Mouse (Mus musculus): ENCODE results near the gene Sec11a.
A peak's percentile ranks its signal among the peaks of the same experiment; 100 is the strongest.
"Not testable (repeated sequence)": the region's sequence is repeated elsewhere in the genome, so short reads cannot be mapped to it uniquely, and the experiment has no call there.

Sec11a gene

DNA sequence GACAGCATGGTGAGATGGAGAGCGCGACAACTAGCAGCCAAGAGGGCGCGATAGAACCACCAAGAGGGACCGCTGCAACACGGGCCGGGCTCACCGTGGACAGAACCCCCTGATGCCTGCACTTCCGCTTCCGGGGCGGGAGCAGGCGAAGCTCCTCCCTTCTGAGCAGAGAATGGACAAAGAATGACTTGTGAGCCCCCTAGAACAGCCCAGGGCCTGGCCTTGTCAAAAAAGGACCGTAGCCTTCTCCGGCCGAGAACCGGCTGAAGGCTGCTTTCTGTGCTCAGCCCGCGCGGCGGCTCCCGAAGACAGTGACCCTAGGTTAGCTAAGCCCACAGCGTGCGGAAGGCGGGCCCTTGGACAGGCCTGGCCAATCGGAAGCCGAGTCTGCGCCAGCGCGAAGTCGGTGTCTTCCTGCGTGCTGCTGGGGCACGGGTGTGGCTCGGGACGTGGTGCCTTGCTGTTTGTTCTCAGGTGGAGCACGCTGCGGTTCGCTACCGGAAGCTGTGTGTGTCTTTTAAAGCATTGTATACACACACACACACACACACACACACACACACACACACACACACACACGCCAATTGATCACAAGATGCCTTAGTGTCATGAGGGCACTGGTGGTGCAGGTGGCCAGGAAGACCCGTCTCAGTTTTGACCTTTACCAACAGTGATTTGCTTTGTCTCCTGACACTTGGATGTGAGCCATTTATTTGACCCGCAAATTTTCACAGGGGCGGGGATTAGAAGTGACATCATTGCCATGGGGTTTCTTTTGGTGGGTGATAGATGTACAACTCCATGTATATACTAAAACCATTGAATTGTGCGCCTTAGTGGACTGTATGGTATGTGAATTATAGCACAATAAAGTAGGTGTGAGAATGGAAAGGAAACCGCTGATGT lies at the start of gene Sec11a:
Sec11a (minus strand) TSS at position 336 of the 906 bp plus-strand sequence.
- peak; percentile 94 for DNase-seq (ENCODE audit: low spot score)

DNA sequence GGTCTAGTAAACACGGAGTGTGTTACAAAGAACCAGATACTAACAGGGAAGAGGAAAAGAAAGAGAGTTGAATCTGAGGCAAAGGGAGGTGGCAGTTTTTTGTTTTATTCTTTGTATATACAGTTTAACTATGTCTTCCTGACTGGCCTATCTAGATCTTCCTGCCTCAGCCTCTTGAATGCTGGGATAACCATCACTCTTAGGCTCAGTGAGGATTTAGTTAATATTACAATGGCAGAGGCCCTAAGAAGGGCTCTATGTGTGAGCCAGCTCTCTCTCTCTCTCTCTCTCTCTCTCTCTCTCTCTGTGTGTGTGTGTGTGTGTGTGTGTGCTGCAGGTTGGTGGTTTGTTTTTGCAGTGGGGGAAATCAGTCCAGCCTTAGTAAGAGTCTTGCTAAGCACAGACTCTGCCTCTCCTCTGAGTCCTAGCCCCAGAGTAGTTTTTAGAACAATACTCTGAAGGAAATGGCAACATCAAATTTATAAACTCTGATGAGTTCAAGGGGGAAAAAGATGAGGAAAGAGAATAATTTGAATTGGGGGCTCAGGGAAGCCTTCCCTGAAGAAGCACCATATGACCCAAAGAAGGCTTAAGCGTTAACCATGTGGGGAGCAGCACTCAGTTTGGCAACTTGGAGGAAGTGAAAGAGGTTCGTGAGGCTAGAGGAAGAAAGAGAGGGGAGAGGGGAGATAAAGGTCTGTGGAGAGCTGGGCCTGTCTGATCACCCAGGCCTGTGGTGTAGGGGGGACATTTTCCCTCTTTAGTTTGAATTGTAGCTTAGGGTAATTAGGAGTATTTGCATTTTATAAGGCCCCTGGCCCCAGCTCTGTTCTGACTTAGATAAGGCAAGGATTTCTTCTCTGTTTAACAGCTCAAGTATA lies 47.9 kb upstream of the Sec11a start:
- DNase-seq (ENCODE audit: low spot score): no peak

DNA sequence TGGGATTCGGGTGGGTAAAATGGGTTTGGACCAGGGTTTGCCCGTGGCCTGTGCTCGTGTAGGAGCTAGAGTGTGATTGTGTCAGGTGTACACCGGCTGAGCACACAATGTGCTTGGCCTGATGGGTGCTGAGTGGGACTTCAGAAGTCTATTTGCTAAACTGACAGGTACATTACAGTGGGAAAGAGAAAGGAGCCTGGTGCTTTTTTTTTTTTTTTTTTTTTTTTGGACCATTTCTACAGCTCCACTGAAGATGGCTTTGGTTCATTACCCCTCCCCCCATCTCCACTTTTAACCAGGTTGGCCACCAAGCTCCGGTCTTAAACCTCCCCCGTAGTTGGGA lies 47.1 kb upstream of the Sec11a start:
- no peak for DNase-seq (ENCODE audit: low spot score)

DNA sequence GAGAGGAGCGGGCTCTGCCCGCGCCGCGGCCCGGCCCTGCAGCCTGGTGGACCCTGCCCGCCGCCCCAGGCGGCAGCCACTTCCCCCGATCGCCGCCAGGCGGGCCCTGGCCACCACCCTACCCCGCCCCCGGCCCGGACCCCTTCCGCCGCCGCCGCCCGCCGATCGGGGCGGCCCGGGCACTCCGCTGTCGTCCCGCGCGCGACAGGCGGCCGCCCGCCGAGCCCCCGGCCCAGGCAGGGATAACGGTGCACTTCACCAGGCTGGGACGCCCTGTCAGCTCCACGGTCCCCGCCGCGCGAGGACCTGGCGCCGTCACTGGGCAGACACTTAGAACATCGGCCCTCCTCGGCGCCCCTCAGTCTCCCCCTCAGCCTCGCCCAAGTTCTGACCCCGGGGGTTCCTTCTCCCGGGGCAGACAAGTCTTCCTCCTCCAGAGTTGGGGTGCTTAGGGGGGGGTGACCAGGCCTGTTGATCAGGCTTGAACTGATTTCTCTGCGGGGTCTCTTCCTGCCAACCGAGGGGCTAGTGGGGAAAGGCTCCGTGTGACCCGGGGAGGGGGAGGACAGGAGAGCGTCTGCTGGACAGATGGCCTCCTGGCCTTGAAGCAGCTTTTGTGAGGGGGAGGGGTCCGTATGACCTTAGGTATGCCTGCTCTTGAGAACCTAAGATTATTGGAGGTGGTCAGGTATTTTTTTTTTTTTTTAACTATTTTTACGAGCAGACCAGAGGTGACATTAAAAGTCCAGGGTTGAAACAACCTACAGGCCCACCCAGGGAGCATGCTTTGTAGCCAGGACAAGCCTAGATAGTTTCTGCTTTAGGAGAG lies 46.5 kb upstream of the Sec11a start:
- DNase-seq (ENCODE audit: low spot score): no peak

DNA sequence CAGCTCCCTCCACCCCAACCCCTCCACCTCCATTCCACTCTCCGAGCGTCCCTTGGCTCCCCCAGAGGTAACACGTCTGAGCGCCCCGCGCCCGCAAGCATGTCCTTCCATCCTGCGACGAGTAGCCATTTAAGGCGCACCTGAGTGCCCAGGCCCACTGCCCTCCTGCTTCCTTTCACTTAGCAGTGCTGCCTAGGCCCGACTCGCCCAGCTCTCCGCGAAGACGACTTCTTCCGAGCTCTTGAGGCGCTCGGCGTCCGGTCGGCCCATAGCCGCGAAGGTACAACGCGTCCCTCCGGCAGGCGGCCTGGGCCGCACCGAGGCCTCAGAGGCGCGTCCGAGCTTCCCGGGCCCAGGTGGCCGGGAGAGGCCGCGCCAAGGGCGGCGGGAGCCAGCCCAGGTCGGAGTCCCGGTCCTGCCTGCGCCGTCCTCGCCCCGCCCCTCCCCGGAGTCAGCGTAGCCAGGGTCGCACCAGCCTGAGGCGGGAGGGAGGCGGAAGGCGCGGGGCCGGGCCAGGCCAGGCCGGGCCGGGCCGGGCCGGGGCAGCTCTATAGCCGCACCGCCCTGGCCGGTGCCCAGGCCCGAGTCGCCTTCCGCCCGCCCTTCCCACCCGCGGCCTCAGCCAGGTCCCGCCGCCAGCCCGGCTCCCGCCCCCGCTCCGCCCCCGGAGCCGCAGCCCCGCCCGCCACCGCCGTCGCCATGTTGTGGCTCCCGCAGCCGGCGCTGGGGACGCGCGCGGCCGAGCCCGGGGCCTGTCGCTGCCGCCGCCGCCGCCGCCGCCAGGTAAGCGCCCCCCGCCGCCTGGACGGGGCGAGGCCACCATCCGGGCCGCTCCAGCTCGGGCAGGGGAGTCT lies 45.6 kb upstream of the Sec11a start, which contains the start of gene Zfp592:
Zfp592 (plus strand) TSS at position 702 of the 854 bp plus-strand sequence.
- peak; percentile 78 for DNase-seq (ENCODE audit: low spot score)

DNA sequence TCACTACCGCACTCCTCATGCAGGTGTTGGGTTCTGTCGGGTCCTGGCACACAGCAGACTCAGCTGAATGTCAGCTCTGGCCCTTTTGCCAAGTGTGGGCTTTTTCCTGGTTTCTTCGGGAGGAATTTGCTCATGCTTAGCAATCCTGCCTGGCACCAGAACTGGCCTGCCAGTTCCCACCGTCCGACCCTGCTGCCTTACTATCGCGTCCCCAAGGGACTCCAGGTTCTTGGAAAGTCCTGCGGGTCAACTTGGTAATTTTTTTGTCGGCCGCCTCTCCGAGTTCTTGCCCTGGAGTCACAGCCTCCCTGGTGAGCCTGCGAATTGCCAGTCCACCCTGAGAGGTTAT lies 45.0 kb upstream of the Sec11a start:
- no peak for DNase-seq (ENCODE audit: low spot score)

DNA sequence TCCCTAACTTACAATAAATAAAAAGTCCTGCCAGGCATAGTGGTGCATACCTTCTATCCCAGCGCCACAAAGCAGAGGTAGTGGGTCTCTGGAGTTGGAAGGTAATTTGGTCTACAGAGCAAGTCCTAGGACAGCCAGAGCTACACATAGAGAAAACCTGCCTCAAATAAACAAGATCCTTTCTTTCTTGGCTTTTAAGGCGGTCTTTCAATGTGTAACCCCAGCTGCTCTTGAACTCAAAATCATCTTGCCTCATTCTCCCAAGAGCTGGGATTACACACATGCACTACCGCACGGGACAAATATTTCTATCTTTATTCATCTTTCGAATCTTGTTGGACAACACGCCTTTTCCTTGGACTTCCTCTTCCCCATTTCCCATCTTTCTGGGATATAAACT lies 44.5 kb upstream of the Sec11a start:
- no peak for DNase-seq (ENCODE audit: low spot score)

DNA sequence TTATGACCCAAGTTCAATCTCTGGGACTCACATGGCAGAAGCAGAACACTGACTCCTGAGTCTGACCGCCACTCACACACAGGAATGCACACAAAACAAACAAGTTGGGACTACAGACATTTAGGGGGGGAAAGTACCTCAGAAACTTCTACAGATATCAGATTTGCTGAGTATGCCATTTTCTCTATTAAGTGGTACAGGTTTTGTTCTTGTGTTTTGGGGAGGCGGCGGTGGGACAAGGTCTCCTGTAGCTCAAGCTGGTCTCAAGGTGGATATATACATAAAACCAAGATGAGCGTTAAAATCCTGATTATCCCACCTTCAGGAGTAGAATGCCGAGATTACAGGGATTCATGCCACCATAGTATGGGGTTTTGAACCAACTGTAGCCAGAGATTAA lies 44.0 kb upstream of the Sec11a start:
- no peak for DNase-seq (ENCODE audit: low spot score)

DNA sequence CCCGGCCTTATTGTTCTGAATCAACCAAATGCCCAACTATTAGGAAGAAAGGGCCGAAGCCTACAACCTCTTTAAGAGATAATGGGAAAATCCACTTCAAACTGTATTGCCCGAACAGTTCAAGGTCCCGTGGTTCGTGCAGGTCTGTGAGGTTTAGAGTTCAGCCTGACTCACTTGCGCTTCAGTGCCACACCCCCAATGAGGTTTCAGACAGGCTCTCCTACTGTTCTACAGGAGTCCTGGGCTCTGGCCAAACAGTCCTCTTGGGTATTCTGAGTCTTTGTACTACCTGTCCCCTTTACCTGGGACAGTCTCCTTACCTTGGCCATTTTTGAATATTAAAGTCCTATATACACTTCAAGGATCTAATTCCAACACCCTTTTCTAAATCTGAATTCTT lies 42.7 kb upstream of the Sec11a start:
- no peak for DNase-seq (ENCODE audit: low spot score)

DNA sequence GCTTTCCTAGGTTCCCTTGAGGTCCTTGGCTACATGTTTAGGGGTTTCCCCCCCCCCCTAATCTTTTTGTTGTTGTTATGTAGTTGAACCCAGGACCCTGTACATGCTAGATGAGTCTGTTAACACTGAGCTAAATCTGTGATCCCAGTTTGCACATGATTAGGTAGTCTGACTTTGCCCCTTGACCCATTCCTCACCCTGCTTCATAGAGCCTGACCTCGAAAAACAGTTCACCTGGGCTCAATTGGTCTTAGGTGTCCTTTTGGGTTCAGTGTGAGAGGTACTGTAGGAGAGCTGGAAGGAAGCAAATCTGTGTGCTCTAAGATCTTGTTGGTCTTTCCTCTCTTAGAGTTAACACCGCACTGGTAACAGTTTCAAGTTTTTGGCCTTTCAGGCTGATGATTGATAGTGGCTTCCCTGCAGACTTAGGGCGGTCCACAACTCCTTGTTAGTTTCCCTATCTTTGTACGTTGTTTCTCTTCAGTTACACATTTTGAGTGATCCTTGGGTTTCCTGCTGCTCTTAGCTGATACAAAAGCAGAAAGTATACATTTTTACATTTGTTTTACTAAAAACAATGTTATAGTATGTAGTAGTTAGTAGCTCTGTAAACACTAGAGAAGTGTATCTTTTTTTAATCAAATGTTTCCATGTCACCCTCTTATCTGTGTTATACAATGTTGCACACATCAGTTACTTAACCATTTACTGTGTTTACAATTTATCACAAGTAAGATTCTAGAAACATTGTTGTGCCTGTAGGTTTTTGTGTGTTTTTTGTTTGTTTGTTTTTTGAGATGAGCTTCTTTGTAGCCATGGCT lies 40.4 kb upstream of the Sec11a start:
- DNase-seq (ENCODE audit: low spot score): no peak

DNA sequence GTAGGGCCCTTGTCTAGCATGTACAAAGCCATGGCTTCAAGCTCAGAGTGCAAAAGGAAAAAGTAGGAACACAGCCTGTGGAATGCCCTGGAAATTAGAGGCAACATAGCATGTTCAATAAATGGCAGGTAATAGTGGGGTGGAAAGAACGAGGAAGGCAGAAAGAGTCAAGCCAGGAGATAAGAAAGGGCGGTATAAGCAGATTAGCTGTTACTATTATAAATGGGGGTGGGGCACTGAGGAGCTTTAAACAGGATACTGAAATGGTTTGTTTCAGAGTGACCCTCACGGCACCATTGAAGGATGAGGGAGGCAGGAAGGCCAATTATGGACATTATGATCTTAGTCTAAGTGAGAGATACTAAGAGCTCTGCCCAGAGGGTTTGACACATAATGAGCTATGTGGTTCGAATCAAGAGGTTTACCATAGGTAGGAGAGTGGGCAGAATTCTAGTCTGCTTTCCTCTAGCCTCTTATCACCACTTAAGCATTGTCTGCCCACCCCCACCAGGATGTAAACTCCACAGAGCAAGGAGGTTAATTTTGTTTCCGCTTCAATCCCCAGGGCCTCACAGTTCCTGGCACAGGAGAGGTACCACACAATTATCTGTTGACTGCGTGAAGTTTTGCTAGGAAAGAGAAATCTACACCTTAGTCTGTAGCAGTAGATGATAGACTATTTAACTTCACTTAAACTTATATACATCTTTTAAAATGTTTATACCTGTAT lies 39.0 kb upstream of the Sec11a start:
- DNase-seq (ENCODE audit: low spot score): no peak

DNA sequence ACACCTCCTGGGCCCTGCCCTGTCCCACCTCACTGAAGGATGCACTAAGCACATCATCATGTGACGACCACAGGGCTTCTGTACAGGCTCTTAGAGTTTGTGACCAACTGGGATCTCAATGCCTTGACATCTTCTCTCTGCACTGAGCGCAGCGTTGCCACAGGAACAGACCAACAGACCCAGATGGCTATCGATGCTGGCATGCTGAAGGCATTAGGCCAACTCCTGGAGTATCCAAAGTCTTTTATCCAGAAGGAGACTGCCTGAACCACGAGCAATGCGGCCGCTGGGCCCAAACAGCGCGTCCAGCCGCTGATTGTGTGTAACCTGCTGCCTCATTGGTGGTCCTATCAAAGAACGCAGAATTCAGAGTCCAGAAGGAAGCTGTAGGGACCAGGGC lies 33.0 kb upstream of the Sec11a start:
- DNase-seq (ENCODE audit: low spot score): no peak

DNA sequence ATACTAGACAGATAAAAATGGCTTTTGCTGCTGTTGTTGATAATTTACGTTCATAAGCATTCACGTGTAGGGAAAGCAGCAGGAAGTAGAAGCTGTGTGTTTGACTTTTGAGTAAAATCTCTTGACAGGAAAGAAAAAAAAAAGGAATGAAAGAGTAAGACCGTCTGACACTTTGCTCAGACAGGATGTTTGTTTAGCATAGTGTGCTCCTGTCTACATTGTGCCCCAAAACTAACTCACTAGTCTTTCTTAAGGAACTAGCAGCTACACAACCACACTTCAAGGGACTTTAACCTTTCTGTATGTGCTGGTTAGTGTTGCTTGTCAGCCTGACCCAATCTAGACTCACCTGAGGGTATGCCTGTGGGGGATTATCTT lies 26.0 kb upstream of the Sec11a start:
- not testable (repeated sequence) for DNase-seq (ENCODE audit: low spot score)

DNA sequence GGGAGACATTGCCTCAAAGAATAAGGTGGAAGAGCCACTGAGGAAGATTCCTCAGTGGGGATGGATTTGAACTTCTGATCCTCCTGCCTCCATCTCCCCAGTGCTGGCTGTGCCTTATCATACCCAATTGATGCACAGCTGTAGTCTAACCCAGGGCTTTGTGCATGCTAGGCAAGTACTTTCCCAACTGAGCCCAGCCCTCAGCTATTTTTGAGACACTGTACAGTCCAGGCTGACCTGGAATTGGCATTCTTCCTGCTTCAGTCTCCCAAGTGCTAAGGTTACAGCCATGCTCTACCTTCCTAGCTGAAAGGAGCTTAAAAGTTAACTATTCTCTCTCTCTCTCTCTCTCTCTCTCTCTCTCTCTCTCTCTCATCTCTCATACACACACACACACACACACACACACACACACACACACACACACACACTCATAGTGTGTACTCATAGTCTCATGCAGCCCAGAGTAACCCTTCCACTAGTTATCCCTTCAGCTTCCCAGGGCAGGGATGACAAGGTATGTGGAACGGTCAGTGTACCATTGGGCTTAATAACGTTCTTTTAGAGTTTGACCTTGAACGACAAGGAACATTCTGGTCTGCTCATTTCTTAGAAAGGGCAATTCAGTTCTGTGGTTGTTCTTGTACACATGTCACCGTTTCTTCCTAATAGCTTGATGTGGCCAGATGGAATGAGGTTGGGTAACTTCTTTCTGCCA lies 25.5 kb upstream of the Sec11a start:
- not testable (repeated sequence) for DNase-seq (ENCODE audit: low spot score)

DNA sequence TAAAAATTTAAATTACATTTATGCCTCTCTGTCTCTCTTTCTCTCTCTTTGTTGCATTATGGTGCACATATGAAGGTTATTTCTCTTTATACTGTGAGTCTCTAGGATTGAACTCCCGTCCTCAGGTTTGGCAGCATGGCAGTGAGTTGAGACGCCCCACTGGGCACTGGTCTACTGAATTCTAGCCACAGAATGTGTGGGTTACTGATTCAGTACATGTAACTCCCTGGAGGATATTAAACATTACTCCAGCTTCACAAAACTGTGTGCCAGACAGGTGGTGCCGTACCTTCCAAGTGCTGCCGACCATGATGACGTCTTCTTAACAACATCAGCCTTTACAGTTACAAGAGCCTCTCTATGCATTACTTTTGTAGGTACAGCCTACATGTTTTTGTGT lies 24.5 kb upstream of the Sec11a start:
- DNase-seq (ENCODE audit: low spot score): no peak

DNA sequence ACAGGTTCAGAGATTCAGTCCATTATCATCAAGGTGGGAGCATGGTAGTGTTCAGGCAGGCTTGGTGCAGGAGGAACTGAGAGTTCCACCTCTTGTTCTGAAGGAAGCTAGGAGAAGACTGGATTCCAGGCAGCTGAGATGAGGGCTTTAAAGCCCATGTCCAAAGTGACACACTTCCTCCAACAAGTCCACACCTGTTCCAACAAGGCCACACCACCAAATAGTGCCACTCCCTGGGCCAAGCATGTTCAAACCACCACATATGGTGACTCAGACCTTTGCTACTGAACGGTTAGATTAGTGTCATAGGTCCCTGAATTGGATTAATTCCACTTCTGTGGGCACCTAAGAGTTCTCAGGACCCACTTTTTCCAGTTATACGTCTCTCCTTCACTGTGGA lies 23.8 kb upstream of the Sec11a start:
- no peak for DNase-seq (ENCODE audit: low spot score)

DNA sequence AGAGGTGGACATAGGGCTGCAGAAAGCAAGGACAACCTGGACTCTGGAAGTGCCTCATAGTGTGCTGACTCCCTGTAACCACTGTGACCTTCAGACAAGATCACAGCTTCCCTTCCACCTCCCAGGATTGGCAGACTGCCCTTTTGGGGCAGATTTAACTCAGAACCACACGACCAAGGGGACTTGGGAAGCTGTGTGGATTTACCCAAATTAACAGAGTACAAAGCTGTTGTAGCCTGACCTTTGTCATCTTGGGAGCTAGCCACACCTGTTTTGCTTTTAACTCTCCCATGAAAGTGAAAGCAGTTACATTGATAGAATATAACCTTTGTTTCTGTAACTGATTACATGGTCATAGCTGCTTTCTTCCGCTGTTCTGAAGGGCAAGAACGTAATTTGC lies 23.3 kb upstream of the Sec11a start:
- DNase-seq (ENCODE audit: low spot score): no peak

DNA sequence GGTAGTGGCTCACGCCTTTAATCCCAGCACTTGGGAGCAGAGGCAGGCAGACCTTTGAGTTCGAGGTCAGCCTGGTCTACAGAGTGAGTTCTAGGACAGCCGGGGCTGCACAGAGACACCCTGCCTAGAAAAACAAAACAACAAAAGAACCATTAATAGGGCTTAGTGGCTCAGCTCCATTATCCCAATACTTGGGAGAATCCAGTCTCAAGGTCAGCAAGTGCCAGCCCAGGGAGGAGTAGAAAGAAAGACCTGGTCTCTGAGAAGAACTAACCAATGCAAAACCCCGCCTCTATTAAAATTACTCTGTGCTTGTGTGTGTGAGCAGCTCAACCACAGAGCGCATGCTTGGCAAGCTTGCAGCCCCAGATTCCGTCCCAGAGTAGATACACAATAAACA lies 15.2 kb upstream of the Sec11a start:
- DNase-seq (ENCODE audit: low spot score): no peak

DNA sequence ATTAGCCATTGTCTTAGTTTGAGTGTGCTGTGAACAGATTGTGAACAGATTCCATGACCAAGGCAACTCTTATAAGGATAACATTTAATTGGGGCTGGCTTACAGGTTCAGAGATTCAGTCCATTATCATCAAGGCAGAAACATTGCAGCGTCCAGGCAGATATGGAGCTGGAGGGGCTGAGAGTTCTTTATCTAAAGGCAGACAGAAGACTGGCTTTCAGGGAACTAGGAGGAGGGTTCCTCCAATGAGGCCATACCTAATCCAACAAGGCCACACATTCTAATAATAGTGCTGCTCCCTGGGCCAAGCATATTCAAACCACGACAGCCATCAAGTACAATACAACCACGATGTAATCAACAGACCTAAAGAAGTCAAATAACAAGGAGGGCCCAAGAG lies 11.4 kb upstream of the Sec11a start:
- DNase-seq (ENCODE audit: low spot score): no peak

Measured in spleen, adult 12 weeks (tissue).